9 mouse cellular contexts compared by ENCODE assay signal in genomic region chr16:18383756-18384155, GRCm38 (mm10). TPM values are rescaled to one million over a fixed set of nuclear protein-coding genes. Genes with fewer than 3 reads are reported as not detected.
DNase-seq lines count a peak whose midpoint lies in the region; ATAC-seq and TF ChIP-seq lines count a peak whose summit lies in the region.
"Had no signal": no experiment of that assay in that cellular context is flagged by ENCODE, and none has a peak within 500 bp of the region (broad histone marks: within the 10 kb centered on the region; RNA-seq: fewer than 3 reads in every experiment).

No protein-coding gene starts in this region.

- H3K9me3 ChIP-seq in neural tube, embryonic 12.5 days: no peaks in the 10 kb centered on the region

- H3K36me3 ChIP-seq in liver, adult 2 months (ENCODE audit: control insufficient read depth, insufficient read depth, low read length): no peaks in the 10 kb centered on the region
- H3K36me3 ChIP-seq in kidney, adult 2 months (ENCODE audit: control insufficient read depth, insufficient read depth, low read length): no peaks in the 10 kb centered on the region
- no peaks in the 10 kb centered on the region for H3K36me3 ChIP-seq in neural tube, embryonic 12.5 days

- no peak overlapping the region for H3K9ac ChIP-seq in liver, adult 2 months (ENCODE audit: low read depth, low read length)
- no peak overlapping the region for H3K9ac ChIP-seq in neural tube, embryonic 12.5 days

- H3K4me1 ChIP-seq in liver, adult 2 months (ENCODE audit: control insufficient read depth, insufficient read depth, low read length): peaks cover 3% of the 10 kb centered on the region; the same call in 1 of the 2 replicates
- H3K4me1 ChIP-seq in kidney, adult 2 months (ENCODE audit: control insufficient read depth, insufficient read depth, low read length): peaks cover 29% of the 10 kb centered on the region
- H3K4me1 ChIP-seq in neural tube, embryonic 12.5 days: peaks cover 80% of the 10 kb centered on the region

- WGBS in liver, adult 2 months: 76% methylated on average over 3 of the region's 3 CpGs
- 25% methylated on average over 3 of the region's 3 CpGs for WGBS in kidney, adult 2 months
- WGBS in neural tube, embryonic 12.5 days: 10% methylated on average over 3 of the region's 3 CpGs

- ATAC-seq in neural tube, embryonic 12.5 days (ENCODE audit: low FRiP score, low read depth): no peak

- no peak overlapping the region for H3K4me2 ChIP-seq in neural tube, embryonic 12.5 days (replicated peaks)

- H3K79me2 ChIP-seq in liver, adult 2 months (ENCODE audit: control insufficient read depth, insufficient read depth, low read length): peaks cover 2% of the 10 kb centered on the region; the same call in 1 of the 2 replicates

- TF ChIP-seq POLR2A in liver, adult 2 months (IDR thresholded peaks at IDR 0.05; ENCODE audit: extremely low read depth, insufficient read depth, low read length): no peak
- no peak for TF ChIP-seq POLR2A in kidney, adult 2 months (IDR thresholded peaks at IDR 0.05; ENCODE audit: low read depth, low read length)

- H3K4me3 ChIP-seq in liver, adult 2 months (ENCODE audit: insufficient read depth, low read depth, low read length): no peak overlapping the region
- H3K4me3 ChIP-seq in kidney, adult 2 months (ENCODE audit: insufficient read depth, low read depth, low read length): no peak overlapping the region
- no peak overlapping the region for H3K4me3 ChIP-seq in neural tube, embryonic 12.5 days

- peak; percentile 26 for DNase-seq in adrenal gland, adult 2 months
- DNase-seq in adrenal gland, postnatal 14 days: no peak
- DNase-seq in liver, adult 2 months (ENCODE audit: extremely low read depth, low read depth, low spot score): no peak
- no peak for DNase-seq in liver
- peak; percentile 83 for DNase-seq in kidney, adult 2 months
- DNase-seq in cerebellum, postnatal 36 days: no peak
- DNase-seq in urinary bladder, adult 18-20 months (ENCODE audit: low spot score in 2 of 2): no peak
- DNase-seq: right cerebral cortex, adult 18-20 months had no signal

- H3K27ac ChIP-seq in liver, adult 2 months (replicated peaks; ENCODE audit: insufficient read depth, low read depth, low read length): peak overlapping the region; percentile 67; the same call in 1 of the 2 replicates
- H3K27ac ChIP-seq in kidney, adult 2 months (ENCODE audit: insufficient read depth, low read depth, low read length): peak overlapping the region; percentile 73
- peak overlapping the region; percentile 12; the same call in 1 of the 2 replicates for H3K27ac ChIP-seq in neural tube, embryonic 12.5 days

- no peak for TF ChIP-seq CTCF in liver, adult 2 months (IDR thresholded peaks at IDR 0.05; ENCODE audit: low read depth, low read length)
- no peak for TF ChIP-seq CTCF in kidney, adult 2 months (conservative IDR thresholded peaks at IDR 0.05; ENCODE audit: insufficient read depth, insufficient read length, low read depth, low read length)

- H3K27me3 ChIP-seq in liver, adult 2 months (ENCODE audit: control insufficient read depth, insufficient read depth, low read length): no peaks in the 10 kb centered on the region
- no peaks in the 10 kb centered on the region for H3K27me3 ChIP-seq in kidney, adult 2 months (replicated peaks; ENCODE audit: control insufficient read depth, insufficient read depth, low read length)
- H3K27me3 ChIP-seq in neural tube, embryonic 12.5 days (replicated peaks): no peaks in the 10 kb centered on the region

RNA-seq across cellular contexts. Expression of gene Arvcf, which starts 35.8 kb away (rescaled TPM):
- total RNA-seq in adrenal gland, adult 2 months (2021): 10 to 100 TPM; 33.4 to 48.9 TPM
- 54.2 and 59.1 TPM in 2 replicates for polyA plus RNA-seq in adrenal gland, adult 2 months (2012; rRNA removed)
- 30.0 and 30.2 TPM in 2 replicates for total RNA-seq in adrenal gland, postnatal 14 days (2021)
- 14.1 and 18.5 TPM in 2 replicates for total RNA-seq in liver, adult 2 months (2014; rRNA removed)
- 17.1 and 18.4 TPM in 2 replicates for polyA plus RNA-seq in liver, adult 2 months (2012; rRNA removed)
- polyA plus RNA-seq in kidney, adult 2 months (2012; rRNA removed): 94.2 and 98.5 TPM in 2 replicates
- polyA plus RNA-seq in neural tube, embryonic 12.5 days (2016; fragmentation: Nextera tagmentation; extraction: Ambion mirVana): 114 and 118 TPM in 2 replicates

RNA-seq across cellular contexts. Expression of gene Tango2, which starts 35.9 kb away (rescaled TPM):
- total RNA-seq in adrenal gland, adult 2 months (2021): 10 to 100 TPM; 36.1 to 37.1 TPM
- 40.6 and 51.1 TPM in 2 replicates for polyA plus RNA-seq in adrenal gland, adult 2 months (2012; rRNA removed)
- total RNA-seq in adrenal gland, postnatal 14 days (2021): 30.2 and 30.5 TPM in 2 replicates
- 42.4 and 58.0 TPM in 2 replicates for total RNA-seq in liver, adult 2 months (2014; rRNA removed)
- polyA plus RNA-seq in liver, adult 2 months (2012; rRNA removed): 52.6 and 57.1 TPM in 2 replicates
- 147 and 158 TPM in 2 replicates for polyA plus RNA-seq in kidney, adult 2 months (2012; rRNA removed)
- 59.1 and 60.0 TPM in 2 replicates for polyA plus RNA-seq in neural tube, embryonic 12.5 days (2016; fragmentation: Nextera tagmentation; extraction: Ambion mirVana)

RNA-seq across cellular contexts. Expression of gene Txnrd2, which starts 42.4 kb away (rescaled TPM):
- total RNA-seq in adrenal gland, adult 2 months (2021): 10 to 100 TPM; 73.3 TPM
- polyA plus RNA-seq in adrenal gland, adult 2 months (2012; rRNA removed): 50.3 and 64.6 TPM in 2 replicates
- total RNA-seq in adrenal gland, postnatal 14 days (2021): 66.4 and 66.5 TPM in 2 replicates
- 23.9 and 30.9 TPM in 2 replicates for total RNA-seq in liver, adult 2 months (2014; rRNA removed)
- polyA plus RNA-seq in liver, adult 2 months (2012; rRNA removed): 39.1 and 46.6 TPM in 2 replicates
- 35.2 and 39.1 TPM in 2 replicates for polyA plus RNA-seq in kidney, adult 2 months (2012; rRNA removed)
- 20.5 and 24.8 TPM in 2 replicates for polyA plus RNA-seq in neural tube, embryonic 12.5 days (2016; fragmentation: Nextera tagmentation; extraction: Ambion mirVana)

RNA-seq across cellular contexts. Expression of gene Comt, which starts 42.9 kb away (rescaled TPM):
- total RNA-seq in adrenal gland, adult 2 months (2021): 100 to 1,000 TPM; 203 to 288 TPM
- polyA plus RNA-seq in adrenal gland, adult 2 months (2012; rRNA removed): 407 and 432 TPM in 2 replicates
- 117 and 147 TPM in 2 replicates for total RNA-seq in adrenal gland, postnatal 14 days (2021)
- total RNA-seq in liver, adult 2 months (2014; rRNA removed): 474 and 538 TPM in 2 replicates
- polyA plus RNA-seq in liver, adult 2 months (2012; rRNA removed): 779 and 1,223 TPM in 2 replicates
- 519 and 582 TPM in 2 replicates for polyA plus RNA-seq in kidney, adult 2 months (2012; rRNA removed)
- polyA plus RNA-seq in neural tube, embryonic 12.5 days (2016; fragmentation: Nextera tagmentation; extraction: Ambion mirVana): 68.6 and 70.9 TPM in 2 replicates

Comparison
In these comparisons a context has a peak if more than half of its experiments do, and no peak if none do; other contexts are left out.
1. DNase-seq: peak in adrenal gland, adult 2 months (single experiment) and kidney, adult 2 months (single experiment); none in adrenal gland, postnatal 14 days (single experiment), liver, adult 2 months (single experiment), liver (single experiment), cerebellum, postnatal 36 days (0 of 2) and urinary bladder, adult 18-20 months (0 of 2).
2. H3K27ac ChIP-seq: peak in every context shown above with its lines; median percentile 73 in kidney, adult 2 months; 67 in liver, adult 2 months; 12 in neural tube, embryonic 12.5 days.